9 mouse cellular contexts compared by ENCODE assay signal in genomic region chr4:147903601-147904000, GRCm38 (mm10). TPM values are rescaled to one million over a fixed set of nuclear protein-coding genes. Genes with fewer than 3 reads are reported as not detected.
A peak's percentile ranks its signal among the peaks of the same experiment; 100 is the strongest.
DNase-seq lines count a peak whose midpoint lies in the region; ATAC-seq lines count a peak whose summit lies in the region.
"Had no signal": no experiment of that assay in that cellular context is flagged by ENCODE, and none has a peak within 500 bp of the region (broad histone marks: within the 10 kb centered on the region; RNA-seq: fewer than 3 reads in every experiment).

No protein-coding gene starts in this region.

- ATAC-seq in heart, embryonic 11.5 days (replicated peaks; ENCODE audit: insufficient number of reproducible peaks, low FRiP score, low TSS enrichment), result no peak
- no peak for ATAC-seq in midbrain, embryonic 11.5 days (ENCODE audit: low FRiP score)

- WGBS in heart, embryonic 11.5 days (ENCODE audit: insufficient replicate concordance), result 80% methylated on average over 3 of the region's 3 CpGs
- 85% methylated on average over 3 of the region's 3 CpGs for WGBS in hindbrain, embryonic 10.5 days
- WGBS in midbrain, embryonic 11.5 days, result 88% methylated on average over 3 of the region's 3 CpGs

- no peak overlapping the region for H3K27ac ChIP-seq in heart, embryonic 11.5 days (ENCODE audit: low read depth, low read length)
- no peak overlapping the region for H3K27ac ChIP-seq in hindbrain, embryonic 10.5 days
- H3K27ac ChIP-seq in midbrain, embryonic 11.5 days (ENCODE audit: low read depth, low read length), result no peak overlapping the region

- no peak for DNase-seq in heart, adult 8-10 months (ENCODE audit: low spot score)
- DNase-seq in adrenal gland, postnatal 10 days, result peak; percentile 62
- no peak for DNase-seq in hindbrain, embryonic 10.5 days (ENCODE audit: low spot score)
- no peak for DNase-seq in midbrain, embryonic 11.5 days (ENCODE audit: low spot score, missing footprints)
- DNase-seq in right cerebral cortex, postnatal 25 days, result no peak
- no peak for DNase-seq in right cerebral cortex, postnatal 10 days (ENCODE audit: low spot score in 2 of 2)
- DNase-seq in gastrocnemius, adult 18-20 months (ENCODE audit: low spot score), result no peak
- DNase-seq: left cerebral cortex, postnatal 4 days had no signal

- H3K4me2 ChIP-seq in heart, embryonic 11.5 days, result peak overlapping the region; percentile 67
- H3K4me2 ChIP-seq in midbrain, embryonic 11.5 days, result peak overlapping the region; percentile 74

- no peaks in the 10 kb centered on the region for H3K27me3 ChIP-seq in heart, embryonic 11.5 days (ENCODE audit: control insufficient read depth, insufficient read depth, low read length)
- no peaks in the 10 kb centered on the region for H3K27me3 ChIP-seq in hindbrain, embryonic 10.5 days (ENCODE audit: insufficient read depth, poor library complexity, severe bottlenecking)
- no peaks in the 10 kb centered on the region for H3K27me3 ChIP-seq in midbrain, embryonic 11.5 days (ENCODE audit: control insufficient read depth, insufficient read depth, low read length)

- peak overlapping the region; percentile 94 for H3K4me3 ChIP-seq in heart, embryonic 11.5 days (ENCODE audit: low read depth, low read length)
- peak overlapping the region; percentile 92 for H3K4me3 ChIP-seq in hindbrain, embryonic 10.5 days
- peak overlapping the region; percentile 93 for H3K4me3 ChIP-seq in midbrain, embryonic 11.5 days (ENCODE audit: low read depth, low read length)

- H3K36me3 ChIP-seq in heart, embryonic 11.5 days (ENCODE audit: control insufficient read depth, insufficient read depth, low read length), result peaks cover 16% of the 10 kb centered on the region
- peaks cover 43% of the 10 kb centered on the region for H3K36me3 ChIP-seq in hindbrain, embryonic 10.5 days
- peaks cover 6% of the 10 kb centered on the region; the same call in 1 of the 2 replicates for H3K36me3 ChIP-seq in midbrain, embryonic 11.5 days (ENCODE audit: control insufficient read depth, insufficient read depth, low read length)

- peak overlapping the region; percentile 89 for H3K9ac ChIP-seq in heart, embryonic 11.5 days (ENCODE audit: low read depth, low read length)
- H3K9ac ChIP-seq in midbrain, embryonic 11.5 days (ENCODE audit: low read length), result peak overlapping the region; percentile 84; the same call in 1 of the 2 replicates

- H3K4me1 ChIP-seq in heart, embryonic 11.5 days (ENCODE audit: control insufficient read depth, insufficient read depth, low read length), result peaks cover 19% of the 10 kb centered on the region
- peaks cover 13% of the 10 kb centered on the region for H3K4me1 ChIP-seq in hindbrain, embryonic 10.5 days (replicated peaks)
- peaks cover 8% of the 10 kb centered on the region for H3K4me1 ChIP-seq in midbrain, embryonic 11.5 days (ENCODE audit: control insufficient read depth, insufficient read depth, low read length)

- no peaks in the 10 kb centered on the region for H3K9me3 ChIP-seq in heart, embryonic 11.5 days (replicated peaks; ENCODE audit: control insufficient read depth, low read length)
- H3K9me3 ChIP-seq in hindbrain, embryonic 10.5 days, result no peaks in the 10 kb centered on the region
- H3K9me3 ChIP-seq in midbrain, embryonic 11.5 days (ENCODE audit: control insufficient read depth, low read length), result no peaks in the 10 kb centered on the region

RNA-seq across cellular contexts. Expression of gene Mfn2, which starts 0.9 kb away (rescaled TPM):
- 61.8 and 95.4 TPM in 2 replicates for polyA plus RNA-seq in heart, embryonic 11.5 days (2014; fragmentation: Nextera tagmentation; extraction: Ambion mirVana)
- 100 to 1,000 TPM; 664 to 803 (median 747) TPM for total RNA-seq in heart, adult 8-10 months (2022)
- 100 to 1,000 TPM; 204 to 232 TPM for total RNA-seq in adrenal gland, postnatal 10 days (2021)
- polyA plus RNA-seq in hindbrain, embryonic 10.5 days (2016; fragmentation: Nextera tagmentation; extraction: Ambion mirVana), result 43.4 and 52.4 TPM in 2 replicates
- 36.8 and 42.4 TPM in 2 replicates for polyA plus RNA-seq in midbrain, embryonic 11.5 days (2014; fragmentation: Nextera tagmentation; extraction: Ambion mirVana)
- 100 to 1,000 TPM; 403 to 443 TPM for total RNA-seq in gastrocnemius, adult 18-20 months (2021)

RNA-seq across cellular contexts. Expression of gene Plod1, which starts 33.0 kb away (rescaled TPM):
- polyA plus RNA-seq in heart, embryonic 11.5 days (2014; fragmentation: Nextera tagmentation; extraction: Ambion mirVana), result 40.1 and 50.2 TPM in 2 replicates
- total RNA-seq in heart, adult 8-10 months (2022), result 10 to 100 TPM; 52.7 to 66.9 (median 61.3) TPM
- total RNA-seq in adrenal gland, postnatal 10 days (2021), result 10 to 100 TPM; 42.0 to 42.1 TPM
- 30.5 and 31.2 TPM in 2 replicates for polyA plus RNA-seq in hindbrain, embryonic 10.5 days (2016; fragmentation: Nextera tagmentation; extraction: Ambion mirVana)
- polyA plus RNA-seq in midbrain, embryonic 11.5 days (2014; fragmentation: Nextera tagmentation; extraction: Ambion mirVana), result 24.2 and 25.8 TPM in 2 replicates
- total RNA-seq in gastrocnemius, adult 18-20 months (2021), result 10 to 100 TPM; 16.0 to 17.2 TPM

RNA-seq across cellular contexts. Expression of gene Fv1, which starts 34.8 kb away (rescaled TPM):
- 7.2 and 10.8 TPM in 2 replicates for polyA plus RNA-seq in heart, embryonic 11.5 days (2014; fragmentation: Nextera tagmentation; extraction: Ambion mirVana)
- total RNA-seq in heart, adult 8-10 months (2022), result 10 to 100 TPM; 17.8 to 23.1 (median 20.2) TPM
- 1 to 10 TPM; 7.2 to 9.7 TPM for total RNA-seq in adrenal gland, postnatal 10 days (2021)
- 13.5 and 15.8 TPM in 2 replicates for polyA plus RNA-seq in hindbrain, embryonic 10.5 days (2016; fragmentation: Nextera tagmentation; extraction: Ambion mirVana)
- 15.2 and 15.7 TPM in 2 replicates for polyA plus RNA-seq in midbrain, embryonic 11.5 days (2014; fragmentation: Nextera tagmentation; extraction: Ambion mirVana)
- 1 to 10 TPM; 5.5 to 7.0 TPM for total RNA-seq in gastrocnemius, adult 18-20 months (2021)

RNA-seq across cellular contexts. Expression of gene Miip, which starts 35.0 kb away (rescaled TPM):
- 23.9 and 24.9 TPM in 2 replicates for polyA plus RNA-seq in heart, embryonic 11.5 days (2014; fragmentation: Nextera tagmentation; extraction: Ambion mirVana)
- 1 to 10 TPM; 6.0 to 9.4 (median 7.2) TPM for total RNA-seq in heart, adult 8-10 months (2022)
- total RNA-seq in adrenal gland, postnatal 10 days (2021), result 10 to 100 TPM; 18.5 to 29.4 TPM
- 67.6 and 69.3 TPM in 2 replicates for polyA plus RNA-seq in hindbrain, embryonic 10.5 days (2016; fragmentation: Nextera tagmentation; extraction: Ambion mirVana)
- polyA plus RNA-seq in midbrain, embryonic 11.5 days (2014; fragmentation: Nextera tagmentation; extraction: Ambion mirVana), result 34.6 and 39.2 TPM in 2 replicates
- total RNA-seq in gastrocnemius, adult 18-20 months (2021), result 1 to 10 TPM; 4.5 to 6.1 TPM

RNA-seq across cellular contexts. Expression of gene 2510039O18Rik, which starts 37.1 kb away (rescaled TPM):
- 16.4 and 16.5 TPM in 2 replicates for polyA plus RNA-seq in heart, embryonic 11.5 days (2014; fragmentation: Nextera tagmentation; extraction: Ambion mirVana)
- 10 to 100 TPM; 35.8 to 43.1 (median 39.7) TPM for total RNA-seq in heart, adult 8-10 months (2022)
- 10 to 100 TPM; 43.4 to 44.7 TPM for total RNA-seq in adrenal gland, postnatal 10 days (2021)
- 11.9 and 14.9 TPM in 2 replicates for polyA plus RNA-seq in hindbrain, embryonic 10.5 days (2016; fragmentation: Nextera tagmentation; extraction: Ambion mirVana)
- 14.3 and 15.3 TPM in 2 replicates for polyA plus RNA-seq in midbrain, embryonic 11.5 days (2014; fragmentation: Nextera tagmentation; extraction: Ambion mirVana)
- 10 to 100 TPM; 19.2 to 19.8 TPM for total RNA-seq in gastrocnemius, adult 18-20 months (2021)
